Mouse (Mus musculus) liver, embryonic 14.5 days (tissue): Measurements from ENCODE around the gene Gm13285. TPM values are rescaled to one million over a fixed set of nuclear protein-coding genes. Genes with fewer than 3 reads are reported as not detected.
"Not testable (repeated sequence)": the region's sequence is repeated elsewhere in the genome, so short reads cannot be mapped to it uniquely, and the experiment has no call there.

Source experiments
- ATAC-seq: fragments of 200-750 bp; cut with Nextera tagmentation; 2 replicates; pipeline ENCODE4 v1.8.0; 2017; ENCODE audit warnings: moderate number of reproducible peaks, mild to moderate bottlenecking, moderate library complexity; ENCODE audit not compliant: insufficient read depth
- DNase-seq, 3 experiments: peaks; one replicate each; pipeline ENCODE4 v3.0.0-alpha.2; 2012 to 2013; ENCODE audit warnings: low read depth in 3 of 3, low spot score in 3 of 3
- H3K27ac ChIP-seq: fragments of 300-500 bp; sonication (generic); 2 replicates; pipeline ENCODE4 v1.5.1; 2014; ENCODE audit warnings: moderate library complexity, mild to moderate bottlenecking, control low read depth, inconsistent platforms
- H3K27me3 ChIP-seq: fragments of 300-500 bp; sonication (generic); 2 replicates; pipeline ENCODE4 v1.6.1; 2014; ENCODE audit warnings: mild to moderate bottlenecking, low read length, moderate library complexity; ENCODE audit not compliant: control insufficient read depth, insufficient read depth
- H3K36me3 ChIP-seq: fragments of 300-500 bp; sonication (generic); replicated peaks from 2 replicates; pipeline ENCODE4 v1.6.1; 2014; ENCODE audit warnings: low read depth; ENCODE audit not compliant: control insufficient read depth, insufficient read depth
- H3K4me1 ChIP-seq, 2 experiments: fragments of 200-500 bp in 1 of 2; fragments of 300-500 bp in 1 of 2; sonication (generic) in 1 of 2; replicated peaks; 2 replicates each; pipeline ENCODE4 v1.6.1; 2012 to 2014; ENCODE audit warnings: antibody characterized with exemption in 1 of 2, inconsistent platforms in 1 of 2, low read length in 1 of 2; ENCODE audit not compliant: control insufficient read depth in 2 of 2, insufficient read depth in 2 of 2
- H3K4me2 ChIP-seq: fragments of 300-500 bp; sonication (generic); 2 replicates; pipeline ENCODE4 v1.6.1; 2014; ENCODE audit warnings: low read depth, mild to moderate bottlenecking, control low read depth, moderate library complexity
- H3K4me3 ChIP-seq, 2 experiments: fragments of 200-500 bp in 1 of 2; fragments of 300-500 bp in 1 of 2; sonication (generic) in 1 of 2; 2 replicates each; pipeline ENCODE4 v1.5.1; 2012 to 2014; ENCODE audit warnings: low read depth in 2 of 2, low read length in 2 of 2, mild to moderate bottlenecking in 2 of 2, control low read depth in 1 of 2, inconsistent platforms in 1 of 2, moderate library complexity in 1 of 2; ENCODE audit not compliant: insufficient read depth in 1 of 2
- H3K9ac ChIP-seq: fragments of 300-500 bp; sonication (generic); replicated peaks from 2 replicates; pipeline ENCODE4 v1.6.1; 2014; ENCODE audit warnings: mild to moderate bottlenecking, control low read depth, moderate library complexity
- H3K9me3 ChIP-seq: fragments of 300-500 bp; sonication (generic); 2 replicates; pipeline ENCODE4 v1.6.1; 2016; ENCODE audit warnings: low read length, mixed read lengths; ENCODE audit not compliant: control insufficient read depth
- CTCF ChIP-seq: IDR thresholded peaks from 2 replicates; pipeline ENCODE4 v1.5.1; 2016; ENCODE audit warnings: antibody characterized with exemption, low read depth, control low read depth
- EP300 ChIP-seq: IDR thresholded peaks from 2 replicates; pipeline ENCODE4 v1.6.1; 2016; ENCODE audit warnings: antibody characterized with exemption, low read depth
- WGBS: fragments of 180-500 bp; shearing (Covaris S2); extraction: QIAGEN DNeasy Blood & Tissue Kit; methylation state at CpG from one replicate; pipeline ENCODE4 v1.1.7; 2014; ENCODE audit not compliant: insufficient replicate concordance; 5-methylcytosine and 5-hydroxymethylcytosine counted together
- polyA plus RNA-seq, 2 experiments: library from polyadenylated mRNA; depleted of rRNA in 1 of 2; stranded (reverse) in 1 of 2; unstranded in 1 of 2; fragments of >200 nt; fragmentation: Nextera tagmentation in 1 of 2; extraction: Ambion mirVana in 1 of 2; gene quantifications; 2 replicates each; pipeline versions ENCODE4 v1.2.1 to v1.2.3; 2012 to 2014

The Gm13285 gene
- polyA plus RNA-seq (2012; rRNA removed) (not detected in 2 replicates), polyA plus RNA-seq (2014; fragmentation: Nextera tagmentation; extraction: Ambion mirVana) (0.14 TPM in 1 of 2 replicates, not detected in the other)

GRCm38 (mm10) chr4:88799365-88799764, at the start of gene Gm13285:
Gene Gm13285 (plus strand): TSS chr4:88799665.
- ATAC-seq, DNase-seq, H3K27me3 ChIP-seq, H3K4me2 ChIP-seq, H3K4me3 ChIP-seq, H3K27ac ChIP-seq, H3K9me3 ChIP-seq, H3K36me3 ChIP-seq, H3K9ac ChIP-seq, H3K4me1 ChIP-seq: not testable (repeated sequence)
- WGBS = 4% methylated on average over 2 of the region's 7 CpGs

DNA sequence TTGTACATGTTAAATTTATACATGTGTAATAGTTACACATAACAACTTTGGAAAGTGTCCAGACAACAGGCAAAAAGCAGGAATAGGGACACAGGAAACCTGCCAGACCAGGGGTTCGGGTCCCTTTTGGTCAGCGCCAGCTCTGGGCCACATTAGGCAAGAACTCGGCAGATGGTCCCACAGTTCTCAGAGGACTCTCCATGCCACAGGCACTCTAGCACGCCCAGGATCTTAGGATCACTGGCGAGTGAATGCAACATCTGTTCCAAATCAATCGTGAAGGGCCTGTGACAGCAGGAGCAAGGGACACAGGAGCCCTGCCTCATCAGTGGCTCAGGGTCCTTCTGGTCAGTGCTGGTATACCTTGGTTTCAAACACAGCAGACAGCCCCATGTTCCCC, 49.5 kb upstream of the Gm13285 start:
- Histone ChIP-seq H3K4me3 (no peak overlapping the region), H3K4me2 (no peak overlapping the region), H3K9ac (no peak overlapping the region), H3K27me3 (no peaks in the 10 kb centered on the region), H3K27ac (no peak overlapping the region), H3K36me3 (no peaks in the 10 kb centered on the region), H3K9me3 (no peaks in the 10 kb centered on the region), H3K4me1 (no peaks in the 10 kb centered on the region)
- TF ChIP-seq CTCF (no peak), EP300 (no peak)
- DNase-seq (no peak), ATAC-seq (no peak)
- 52% methylated on average over 6 of the region's 6 CpGs for WGBS

- not testable (repeated sequence) for H3K4me2 ChIP-seq, H3K9ac ChIP-seq, H3K9me3 ChIP-seq, DNase-seq, H3K27me3 ChIP-seq, H3K4me3 ChIP-seq, H3K36me3 ChIP-seq, H3K4me1 ChIP-seq, H3K27ac ChIP-seq, ATAC-seq
- WGBS = 70% methylated on average over 15 of the region's 15 CpGs
- peak; percentile 19; the same call in 1 of the 2 replicates for TF ChIP-seq CTCF
These were observed 44.6 kb upstream of the Gm13285 start, which contains the start of gene Gm13271 for GRCm38 (mm10) chr4:88754818-88755340. Gene Gm13271 (plus strand): TSS chr4:88754868.

DNA sequence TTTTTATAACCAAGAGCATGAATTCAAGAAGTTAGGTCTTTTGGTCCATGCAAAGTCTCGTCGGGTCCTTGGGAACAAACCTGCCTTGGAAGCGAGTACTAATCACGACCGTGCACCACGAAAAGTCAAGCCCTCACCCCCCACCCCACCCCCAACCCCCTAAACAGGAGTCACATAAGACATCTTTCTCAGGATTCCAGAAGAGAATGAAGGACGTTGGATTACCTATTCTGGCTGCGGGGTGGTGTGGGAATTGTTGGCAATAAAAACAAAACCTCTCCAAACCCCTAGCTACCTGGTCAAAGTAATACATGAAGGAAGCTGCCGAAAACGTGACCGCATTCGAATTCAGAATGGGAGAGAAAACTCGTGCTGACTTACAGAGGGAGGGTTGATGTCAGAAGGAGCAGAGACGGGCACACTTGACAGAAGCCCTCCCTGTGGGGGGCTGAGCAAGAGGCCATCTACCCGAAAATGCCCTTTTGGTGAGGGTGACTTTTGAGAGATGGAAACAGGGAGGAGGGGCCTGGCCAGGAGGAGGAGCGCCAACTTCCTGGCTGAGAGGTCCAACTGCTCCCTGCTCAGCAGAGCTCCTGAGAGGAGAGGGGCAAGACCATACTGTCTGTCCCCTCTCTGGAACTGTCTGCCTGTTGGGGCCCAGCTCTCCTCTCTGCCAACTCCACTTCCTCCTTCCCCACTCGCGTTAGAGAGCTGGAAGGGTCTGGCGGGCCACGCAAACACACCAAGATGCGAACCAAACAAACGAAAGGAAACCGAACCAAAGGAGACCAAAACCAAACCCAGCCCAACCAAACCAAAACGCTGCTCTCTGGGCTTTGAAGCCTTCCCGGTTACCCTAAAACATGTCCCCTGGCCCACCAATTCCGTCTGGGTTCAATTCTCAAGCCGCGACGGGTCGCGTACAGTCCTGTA, 42.6 kb upstream of the Gm13285 start:
- H3K36me3 ChIP-seq, H3K27me3 ChIP-seq, DNase-seq, ATAC-seq, H3K9me3 ChIP-seq, H3K4me1 ChIP-seq: not testable (repeated sequence)
- Histone ChIP-seq H3K4me3 (peak overlapping the region; percentile 60 to 63), H3K4me2 (peak overlapping the region; percentile 78), H3K9ac (peak overlapping the region; percentile 78), H3K27ac (peak overlapping the region; percentile 77)
- WGBS = 10% methylated on average over 28 of the region's 31 CpGs

DNA sequence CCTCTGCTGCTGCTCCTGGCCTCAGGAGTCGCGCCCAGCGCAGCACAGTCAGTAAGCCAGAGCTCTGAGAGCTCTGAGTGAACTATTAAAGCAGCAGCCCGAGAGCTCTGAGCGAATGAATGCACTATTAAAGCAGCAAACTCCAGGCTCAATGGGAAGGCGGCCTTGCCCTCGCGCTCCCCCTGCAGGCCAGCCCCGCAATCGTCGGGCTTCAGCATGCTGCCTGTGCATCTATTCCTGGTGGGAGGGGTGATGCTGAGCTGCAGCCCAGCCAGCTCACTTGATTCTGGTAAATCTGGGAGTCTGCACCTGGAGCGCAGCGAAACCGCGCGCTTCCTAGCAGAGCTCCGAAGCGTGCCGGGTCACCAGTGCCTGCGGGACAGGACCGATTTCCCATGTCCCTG, 41.8 kb upstream of the Gm13285 start:
- peak; percentile 100 for ATAC-seq
- not testable (repeated sequence) for H3K4me1 ChIP-seq, H3K27me3 ChIP-seq, H3K36me3 ChIP-seq, H3K9me3 ChIP-seq
- peak; percentile 84 for TF ChIP-seq CTCF
- WGBS = 0% methylated on average over 13 of the region's 21 CpGs
- Histone ChIP-seq H3K27ac (peak overlapping the region; percentile 77), H3K9ac (peak overlapping the region; percentile 78; the same call in 1 of the 2 replicates), H3K4me3 (peak overlapping the region; percentile 60 to 63), H3K4me2 (peak overlapping the region; percentile 78)
- DNase-seq = peak in 1 of 3 experiments; percentile 75

GRCm38 (mm10) chr4:88758751-88759150, 40.7 kb upstream of the Gm13285 start:
- H3K27me3 ChIP-seq, H3K9ac ChIP-seq, DNase-seq, ATAC-seq, H3K9me3 ChIP-seq, H3K27ac ChIP-seq, H3K4me2 ChIP-seq, H3K4me3 ChIP-seq, H3K36me3 ChIP-seq, H3K4me1 ChIP-seq: not testable (repeated sequence)
- 75% methylated on average over 9 of the region's 9 CpGs for WGBS

GRCm38 (mm10) chr4:88759610-88760268, 39.7 kb upstream of the Gm13285 start, which contains the start of gene Gm13283:
Gene Gm13283 (plus strand): TSS chr4:88760119.
- Histone ChIP-seq H3K4me3 (peak within 1 kb of the TSS; percentile 6 to 43; a peak in 3 of 4 replicates), H3K4me2 (peak within 1 kb of the TSS; percentile 42)
- not testable (repeated sequence) for H3K4me1 ChIP-seq, H3K9me3 ChIP-seq, H3K36me3 ChIP-seq, ATAC-seq, H3K27me3 ChIP-seq, H3K9ac ChIP-seq, DNase-seq, H3K27ac ChIP-seq
- 10% methylated on average over 7 of the region's 14 CpGs for WGBS
